Mouse (Mus musculus): ENCODE measurements around the gene Mbd6. TPM values are rescaled to one million over a fixed set of nuclear protein-coding genes. Genes with fewer than 3 reads are reported as not detected.

Gene Mbd6
- polyA plus RNA-seq, 1 experiment from 2014 or later = 19.4 TPM

GRCm38 (mm10) chr10:127300361-127300760 lies 11.5 kb upstream of the Mbd6 start:
- ATAC-seq (ENCODE audit: insufficient read depth) (no peak), DNase-seq (no peak)
- Histone ChIP-seq H3K4me3 (ENCODE audit: low read depth, low read length) (no peak overlapping the region), H3K4me1 (ENCODE audit: insufficient read depth) (no peaks in the 10 kb centered on the region), H3K4me2 (no peak overlapping the region), H3K27ac (ENCODE audit: low read depth) (no peak overlapping the region), H3K9ac (no peak overlapping the region), H3K9me3 (ENCODE audit: low read depth, low read length) (no peaks in the 10 kb centered on the region), H3K27me3 (ENCODE audit: insufficient read depth, low read length) (no peaks in the 10 kb centered on the region), H3K36me3 (ENCODE audit: insufficient read depth) (peaks cover 100% of the 10 kb centered on the region)
- TF ChIP-seq CTCF (IDR thresholded peaks at IDR 0.05; ENCODE audit: low read depth) = no peak
- 93% methylated on average over 6 of the region's 6 CpGs for WGBS

- ATAC-seq (ENCODE audit: insufficient read depth) (no peak), DNase-seq (no peak)
- no peaks in the 10 kb centered on the region for H3K27me3 ChIP-seq (ENCODE audit: insufficient read depth, low read length)
- H3K9me3 ChIP-seq (ENCODE audit: low read depth, low read length) = no peaks in the 10 kb centered on the region
- H3K4me3 ChIP-seq (ENCODE audit: low read depth, low read length) = no peak overlapping the region
- peaks cover 90% of the 10 kb centered on the region for H3K36me3 ChIP-seq (ENCODE audit: insufficient read depth)
- no peaks in the 10 kb centered on the region; the same call in 1 of the 2 replicates for H3K4me1 ChIP-seq (ENCODE audit: insufficient read depth)
- no peak for TF ChIP-seq CTCF (IDR thresholded peaks at IDR 0.05; ENCODE audit: low read depth)
- no peak overlapping the region for H3K9ac ChIP-seq
- no peak overlapping the region for H3K27ac ChIP-seq (ENCODE audit: low read depth)
- H3K4me2 ChIP-seq = no peak overlapping the region
- WGBS = 87% methylated on average over 16 of the region's 16 CpGs
Measured at GRCm38 (mm10) chr10:127297015-127297871, 8.4 kb upstream of the Mbd6 start.

- Histone ChIP-seq H3K36me3 (ENCODE audit: insufficient read depth) (peaks cover 80% of the 10 kb centered on the region), H3K27me3 (ENCODE audit: insufficient read depth, low read length) (no peaks in the 10 kb centered on the region), H3K4me1 (ENCODE audit: insufficient read depth) (peaks cover 10% of the 10 kb centered on the region; the same call in 1 of the 2 replicates), H3K9ac (no peak overlapping the region), H3K4me3 (ENCODE audit: low read depth, low read length) (no peak overlapping the region), H3K9me3 (ENCODE audit: low read depth, low read length) (no peaks in the 10 kb centered on the region), H3K4me2 (no peak overlapping the region), H3K27ac (ENCODE audit: low read depth) (no peak overlapping the region)
- ATAC-seq (ENCODE audit: insufficient read depth) = no peak
- no peak for DNase-seq
- WGBS = 83% methylated on average over 24 of the region's 24 CpGs
- no peak for TF ChIP-seq CTCF (IDR thresholded peaks at IDR 0.05; ENCODE audit: low read depth)
Measured at GRCm38 (mm10) chr10:127295986-127296794, 7.4 kb upstream of the Mbd6 start.

- 87% methylated on average over 10 of the region's 10 CpGs for WGBS
- H3K9me3 ChIP-seq (ENCODE audit: low read depth, low read length) = no peaks in the 10 kb centered on the region
- no peak overlapping the region for H3K27ac ChIP-seq (ENCODE audit: low read depth)
- H3K4me1 ChIP-seq (ENCODE audit: insufficient read depth) = peaks cover 10% of the 10 kb centered on the region; the same call in 1 of the 2 replicates
- H3K9ac ChIP-seq = no peak overlapping the region
- no peak overlapping the region for H3K4me2 ChIP-seq
- peaks cover 68% of the 10 kb centered on the region for H3K36me3 ChIP-seq (ENCODE audit: insufficient read depth)
- no peaks in the 10 kb centered on the region for H3K27me3 ChIP-seq (ENCODE audit: insufficient read depth, low read length)
- DNase-seq (no peak), ATAC-seq (ENCODE audit: insufficient read depth) (no peak)
- H3K4me3 ChIP-seq (ENCODE audit: low read depth, low read length) = no peak overlapping the region
- TF ChIP-seq CTCF (IDR thresholded peaks at IDR 0.05; ENCODE audit: low read depth) = no peak
Measured at GRCm38 (mm10) chr10:127294895-127295510, 6.2 kb upstream of the Mbd6 start.

GRCm38 (mm10) chr10:127293590-127294113 lies 4.8 kb upstream of the Mbd6 start:
- DNase-seq (no peak), ATAC-seq (ENCODE audit: insufficient read depth) (no peak)
- 83% methylated on average over 3 of the region's 3 CpGs for WGBS
- no peak overlapping the region for H3K4me3 ChIP-seq (ENCODE audit: low read depth, low read length)
- H3K27ac ChIP-seq (ENCODE audit: low read depth) = no peak overlapping the region
- no peak for TF ChIP-seq CTCF (IDR thresholded peaks at IDR 0.05; ENCODE audit: low read depth)
- peaks cover 16% of the 10 kb centered on the region; the same call in 1 of the 2 replicates for H3K4me1 ChIP-seq (ENCODE audit: insufficient read depth)
- H3K27me3 ChIP-seq (ENCODE audit: insufficient read depth, low read length) = no peaks in the 10 kb centered on the region
- H3K9ac ChIP-seq = no peak overlapping the region
- H3K36me3 ChIP-seq (ENCODE audit: insufficient read depth) = peaks cover 54% of the 10 kb centered on the region
- H3K9me3 ChIP-seq (ENCODE audit: low read depth, low read length) = no peaks in the 10 kb centered on the region
- H3K4me2 ChIP-seq = 0 out of 2 replicates have a peak overlapping the region, but pooled peaks have one; percentile 32

- H3K36me3 ChIP-seq (ENCODE audit: insufficient read depth) = peaks cover 48% of the 10 kb centered on the region
- H3K4me2 ChIP-seq = peak overlapping the region; percentile 32; the same call in 1 of the 2 replicates
- no peak overlapping the region for H3K4me3 ChIP-seq (ENCODE audit: low read depth, low read length)
- no peak overlapping the region for H3K9ac ChIP-seq
- H3K4me1 ChIP-seq (ENCODE audit: insufficient read depth) = peaks cover 16% of the 10 kb centered on the region; the same call in 1 of the 2 replicates
- H3K27ac ChIP-seq (ENCODE audit: low read depth) = no peak overlapping the region
- no peak for ATAC-seq (ENCODE audit: insufficient read depth)
- H3K27me3 ChIP-seq (ENCODE audit: insufficient read depth, low read length) = no peaks in the 10 kb centered on the region
- no peak for DNase-seq
- no peaks in the 10 kb centered on the region for H3K9me3 ChIP-seq (ENCODE audit: low read depth, low read length)
- TF ChIP-seq CTCF (IDR thresholded peaks at IDR 0.05; ENCODE audit: low read depth) = no peak
- WGBS = 74% methylated on average over 6 of the region's 6 CpGs
Measured at GRCm38 (mm10) chr10:127292987-127293538, 4.2 kb upstream of the Mbd6 start.
